Mouse (Mus musculus): ENCODE results near the gene Vps53. TPM values are rescaled to one million over a fixed set of nuclear protein-coding genes. Genes with fewer than 3 reads are reported as not detected.
A peak's percentile ranks its signal among the peaks of the same experiment; 100 is the strongest.

Gene Vps53
- total RNA-seq, 2 experiments from 2014 or later, result 42.2 to 49.3 TPM

GRCm38 (mm10) chr11:76121086-76121485 lies 58.4 kb downstream of the Vps53 start:
- DNase-seq (ENCODE audit: low spot score in 2 of 2), result no peak

GRCm38 (mm10) chr11:76120407-76120901 lies 59.0 kb downstream of the Vps53 start:
- no peak for DNase-seq (ENCODE audit: low spot score in 2 of 2)

- DNase-seq (ENCODE audit: low spot score in 2 of 2), result no peak
These were observed 69.0 kb downstream of the Vps53 start for GRCm38 (mm10) chr11:76110416-76110815.

GRCm38 (mm10) chr11:76106551-76107496 lies 72.6 kb downstream of the Vps53 start:
- DNase-seq (ENCODE audit: low spot score in 2 of 2), result no peak

DNA sequence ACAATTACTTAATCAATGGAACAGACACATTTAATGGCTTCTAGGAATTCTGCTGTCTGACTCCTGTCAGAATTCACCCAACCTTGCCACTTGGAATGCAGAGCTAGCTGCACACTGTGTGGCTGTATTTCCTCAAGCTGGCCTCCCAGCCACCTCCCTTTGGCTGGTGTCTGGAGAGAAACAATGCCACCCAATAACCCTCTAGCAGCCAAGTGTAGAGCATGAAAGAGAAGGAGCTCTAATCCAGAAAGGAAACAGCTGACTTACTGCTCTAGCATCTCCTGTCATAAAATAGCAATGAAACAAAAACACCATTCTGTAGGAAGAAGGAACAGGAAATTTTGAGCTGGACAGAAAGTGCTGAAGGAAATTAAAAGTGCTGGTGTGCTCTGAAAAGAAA lies 78.3 kb downstream of the Vps53 start:
- DNase-seq (ENCODE audit: low spot score in 2 of 2), result no peak

- no peak for DNase-seq (ENCODE audit: low spot score in 2 of 2)
These were observed 80.1 kb downstream of the Vps53 start for GRCm38 (mm10) chr11:76099193-76099975.

GRCm38 (mm10) chr11:76093610-76094009 lies 85.8 kb downstream of the Vps53 start:
- no peak for DNase-seq (ENCODE audit: low spot score in 2 of 2)

DNA sequence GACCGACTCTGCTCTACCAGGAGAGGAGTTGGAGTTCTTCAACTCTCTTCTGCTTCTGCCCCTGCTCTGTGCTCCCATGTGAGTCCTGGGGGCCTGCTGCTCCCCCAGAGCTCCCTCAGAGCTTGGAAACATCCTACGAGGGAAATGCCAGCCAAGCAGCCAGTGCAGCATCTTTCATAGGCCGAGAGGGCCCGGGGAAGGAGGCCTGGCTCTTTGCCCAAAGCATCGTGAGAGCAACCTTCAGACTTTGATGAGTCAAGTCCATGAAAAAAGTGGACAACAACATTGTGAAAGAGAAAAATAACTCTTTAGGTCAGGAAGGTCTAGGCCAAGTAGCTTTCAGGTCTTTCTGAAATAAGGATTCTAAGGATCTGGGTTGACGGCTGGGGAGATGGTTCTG lies 89.7 kb downstream of the Vps53 start:
- DNase-seq (ENCODE audit: low spot score in 2 of 2), result peak; percentile 47 to 63

DNA sequence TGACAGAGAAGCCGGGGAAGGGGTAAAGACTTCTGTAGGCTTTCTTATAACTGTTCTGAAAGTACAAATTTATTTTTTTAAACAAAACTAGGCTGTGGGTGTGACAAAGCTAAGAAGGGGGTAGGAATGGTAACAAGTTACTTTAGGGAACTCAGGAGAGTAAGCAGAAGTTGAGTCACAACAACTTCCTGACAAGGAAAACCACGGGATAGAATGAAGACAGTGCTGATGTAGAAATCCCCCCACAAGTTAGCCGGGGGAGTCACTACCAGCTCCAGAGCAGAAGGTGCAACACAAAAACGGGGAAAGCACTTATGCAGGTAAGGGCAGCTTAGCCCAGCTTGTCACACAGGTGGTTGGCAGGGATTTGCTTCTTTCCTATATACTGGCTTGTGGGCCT lies 90.9 kb downstream of the Vps53 start:
- no peak for DNase-seq (ENCODE audit: low spot score in 2 of 2)

DNA sequence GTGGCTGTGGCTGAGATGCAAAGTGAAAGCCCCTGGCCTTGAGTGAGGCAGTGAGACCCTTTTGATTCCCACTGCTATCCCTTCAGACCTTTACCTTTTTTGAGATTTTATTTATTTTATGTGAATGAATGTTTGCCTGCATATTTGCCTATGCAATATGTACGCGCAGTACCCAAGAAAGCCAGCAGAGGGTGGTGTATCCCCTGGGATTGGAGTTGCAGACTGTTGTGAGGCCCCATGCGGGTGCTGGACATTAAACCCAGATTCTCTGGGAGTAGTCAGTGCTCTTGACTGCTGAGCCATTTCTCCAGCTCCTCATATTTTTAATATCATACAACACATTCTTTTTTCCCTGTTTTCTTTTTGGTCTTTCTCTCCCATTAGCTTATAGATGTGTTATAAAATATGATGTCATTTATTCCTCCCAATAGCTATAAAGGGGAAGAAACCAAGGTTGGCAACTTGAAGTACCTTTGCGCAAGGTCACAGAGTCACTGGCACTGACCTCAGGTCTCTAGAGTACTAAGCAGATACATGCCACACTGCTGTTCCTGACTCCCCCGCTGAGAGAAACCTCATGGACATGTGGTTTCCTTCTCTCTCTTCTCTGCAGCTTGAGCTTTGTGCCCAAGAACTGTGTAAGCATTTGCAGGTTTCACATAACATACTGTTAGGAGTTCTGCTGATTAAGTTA lies 93.4 kb downstream of the Vps53 start:
- peak in 1 of 2 experiments; percentile 29 for DNase-seq (ENCODE audit: low spot score in 2 of 2)

GRCm38 (mm10) chr11:76084943-76085342 lies 94.5 kb downstream of the Vps53 start:
- no peak for DNase-seq (ENCODE audit: low spot score in 2 of 2)

GRCm38 (mm10) chr11:76083941-76084367 lies 95.5 kb downstream of the Vps53 start:
- no peak for DNase-seq (ENCODE audit: low spot score in 2 of 2)

- no peak for DNase-seq (ENCODE audit: low spot score in 2 of 2)
These were observed 98.3 kb downstream of the Vps53 start for GRCm38 (mm10) chr11:76081048-76081640.

GRCm38 (mm10) chr11:76080293-76080692 lies 99.2 kb downstream of the Vps53 start:
- DNase-seq (ENCODE audit: low spot score in 2 of 2), result no peak

DNA sequence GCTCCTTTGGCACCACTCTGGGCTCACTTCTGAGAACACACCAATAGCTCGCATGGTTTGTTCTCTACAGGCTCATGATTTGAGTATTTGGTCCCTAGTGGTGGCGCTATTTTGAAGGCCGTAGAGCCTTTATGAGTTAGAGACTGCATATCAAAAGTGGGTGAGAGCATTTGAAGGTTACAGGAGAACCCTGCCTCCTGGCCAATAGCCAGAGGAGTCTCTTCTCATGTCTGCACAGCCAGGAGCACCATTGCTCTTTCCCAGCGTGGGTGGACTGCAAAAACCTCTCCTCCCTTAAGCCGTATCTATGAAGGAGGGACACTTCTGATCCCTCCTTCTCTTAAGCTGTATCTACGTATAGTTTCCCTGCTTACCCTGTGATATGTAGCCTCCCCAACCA lies 102.1 kb downstream of the Vps53 start:
- DNase-seq (ENCODE audit: low spot score in 2 of 2), result no peak

DNA sequence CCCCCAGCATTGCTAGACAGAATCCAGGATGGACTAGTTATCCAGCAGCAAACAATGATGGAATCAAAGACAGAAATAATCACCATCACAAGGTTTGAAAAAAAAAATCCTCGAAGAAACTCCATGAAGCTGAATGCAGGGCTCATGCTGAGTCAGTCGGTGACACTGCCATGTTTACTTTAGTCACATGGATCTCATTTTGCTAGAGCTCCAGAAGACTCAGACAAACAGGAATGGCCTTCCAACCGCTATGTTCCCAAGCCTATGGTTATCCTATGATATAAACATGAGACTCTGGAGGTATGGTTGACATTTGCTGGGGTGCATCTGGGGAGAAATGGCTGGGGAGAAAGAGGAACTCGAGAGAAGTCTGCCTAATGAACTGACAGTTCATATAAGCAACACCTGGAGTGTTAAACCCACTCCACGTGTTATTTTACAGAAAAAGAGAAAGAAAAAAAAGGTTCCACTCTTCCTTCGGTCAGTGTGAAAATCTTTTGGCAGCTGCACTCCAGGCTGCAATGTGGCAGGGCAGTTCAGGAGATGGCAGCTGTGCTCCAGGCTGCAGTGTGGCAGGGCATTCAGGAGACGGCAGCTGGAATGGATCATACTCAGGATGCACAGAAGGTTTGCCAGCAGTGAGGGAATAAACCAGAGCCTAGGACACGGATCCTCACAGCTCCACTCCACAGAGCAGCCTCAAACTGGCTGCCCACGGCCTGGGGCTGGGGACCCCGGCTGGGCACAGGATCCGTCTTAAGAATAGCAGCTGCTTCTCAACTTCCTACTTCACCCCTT lies 105.0 kb downstream of the Vps53 start:
- DNase-seq (ENCODE audit: low spot score in 2 of 2), result no peak

DNA sequence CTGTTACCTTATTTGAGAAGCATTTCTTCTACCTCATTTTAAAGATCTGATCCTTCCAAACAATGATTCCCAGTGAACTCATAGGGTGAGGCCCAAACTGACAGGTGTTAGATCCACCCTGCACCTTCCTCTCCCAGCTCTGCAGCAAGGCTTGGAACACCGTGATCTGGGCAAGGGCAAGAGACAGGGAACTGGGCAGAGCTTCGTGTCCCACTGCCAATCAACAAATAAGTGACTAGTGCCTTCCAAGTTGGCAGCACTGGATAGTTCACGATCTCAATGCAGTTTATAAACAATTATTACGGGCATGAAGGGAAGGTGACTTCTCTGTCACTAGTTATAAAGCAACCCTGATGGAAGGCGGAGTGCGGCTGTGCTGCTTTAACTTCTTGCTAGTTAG lies 109.6 kb downstream of the Vps53 start:
- no peak for DNase-seq (ENCODE audit: low spot score in 2 of 2)

GRCm38 (mm10) chr11:76066563-76067156 lies 112.8 kb downstream of the Vps53 start:
- DNase-seq (ENCODE audit: low spot score in 2 of 2), result no peak

- no peak for DNase-seq (ENCODE audit: low spot score in 2 of 2)
These were observed 113.8 kb downstream of the Vps53 start for GRCm38 (mm10) chr11:76065521-76066095.
